Mouse (Mus musculus) spleen, postnatal 10 days (tissue): ENCODE measurements around the gene Klhl4.

Experiments
- DNase-seq, 2 experiments: peaks; one replicate each; pipeline ENCODE4 v3.0.0; 2021 to 2022; ENCODE audit warnings: low spot score in 2 of 2

The Klhl4 gene

DNA sequence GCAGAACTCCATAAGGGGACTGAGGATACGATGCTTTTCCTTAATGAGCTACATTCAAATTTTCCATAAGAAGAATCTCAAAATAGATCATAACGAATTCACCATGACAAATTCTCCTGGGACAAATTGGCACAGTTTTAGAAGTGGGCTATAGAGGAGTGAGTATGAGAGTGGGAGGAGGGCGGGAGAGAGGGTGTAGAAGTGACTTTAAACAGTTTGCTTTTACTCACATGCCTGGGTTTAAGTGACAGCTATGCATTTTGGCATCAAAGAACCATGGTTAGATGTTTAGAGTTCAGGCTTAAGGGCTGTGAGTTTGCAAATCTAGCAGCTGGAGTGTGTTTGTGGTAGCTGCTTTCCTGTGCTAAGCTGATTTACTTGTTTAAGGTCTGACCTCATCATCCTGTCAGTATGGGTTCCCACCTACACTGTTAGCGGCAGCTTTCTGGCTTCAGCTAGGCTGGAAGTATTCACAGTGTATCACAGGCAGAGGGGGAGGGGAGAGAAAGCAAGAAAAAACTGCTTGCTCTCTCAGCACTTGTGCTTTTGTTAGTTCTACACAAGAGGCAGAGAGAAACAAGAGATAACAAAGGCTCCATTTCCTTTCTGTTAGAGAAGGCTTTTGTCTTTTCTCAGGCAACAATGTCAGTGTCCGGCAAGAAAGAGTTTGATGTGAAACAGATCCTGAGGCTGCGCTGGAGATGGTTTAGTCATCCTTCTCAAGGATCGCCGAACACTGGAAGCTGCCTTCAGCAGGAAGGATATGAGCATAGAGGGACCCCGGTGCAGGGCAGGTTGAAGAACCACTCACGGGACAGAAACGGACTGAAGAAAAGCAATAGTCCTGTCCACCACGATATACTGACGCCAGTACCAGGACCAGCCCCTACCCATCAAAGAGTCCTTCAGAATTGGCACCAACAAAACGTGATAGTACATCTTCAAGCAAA, at the start of gene Klhl4:
Gene Klhl4 (plus strand): TSS at position 552 of the 950 bp plus-strand sequence.
- no peak for DNase-seq

GRCm38 (mm10) chrX:114484153-114484552, 10.0 kb downstream of the Klhl4 start:
- DNase-seq: no peak

DNA sequence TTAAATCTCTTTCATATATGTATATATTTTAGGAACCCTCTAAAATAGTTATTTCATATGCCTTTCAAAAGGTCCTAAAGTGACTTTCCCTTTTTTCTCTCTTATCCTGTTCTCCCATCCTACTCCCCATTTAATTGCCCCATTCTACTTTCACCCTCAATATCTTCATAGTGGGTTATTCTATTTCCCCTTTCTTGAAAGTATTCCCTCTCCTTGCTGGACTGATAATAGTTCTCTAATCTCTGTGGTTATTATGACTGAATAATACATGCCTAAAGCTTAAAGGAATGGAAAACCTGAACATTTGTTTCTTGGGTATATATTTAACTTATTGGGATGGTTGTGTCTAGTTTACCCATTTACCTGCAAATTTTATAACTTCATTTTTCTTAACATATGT, 12.6 kb downstream of the Klhl4 start:
- DNase-seq: no peak

- no peak for DNase-seq
Observed at GRCm38 (mm10) chrX:114558141-114558540, 84.0 kb downstream of the Klhl4 start.

DNA sequence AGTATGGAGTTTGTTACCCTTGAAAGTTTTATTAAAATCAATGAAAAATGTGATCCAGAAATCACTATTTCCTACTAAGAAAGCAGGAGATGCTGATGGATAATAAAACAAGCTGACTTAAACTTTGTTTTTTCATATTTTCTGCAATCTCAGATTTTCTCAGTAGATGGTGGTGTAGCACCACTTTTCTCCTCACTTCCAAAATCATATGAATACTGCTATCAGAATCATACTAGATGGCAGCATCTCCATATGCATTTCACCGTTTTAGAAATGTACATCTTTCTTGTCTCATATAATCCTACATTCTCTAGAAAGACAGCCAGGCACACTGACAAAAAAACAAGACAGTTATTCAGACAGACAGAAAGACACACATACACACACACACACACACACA, 108.2 kb downstream of the Klhl4 start:
- DNase-seq: no peak
